11 mouse cellular contexts compared by ENCODE assay signal in the genomic region with DNA sequence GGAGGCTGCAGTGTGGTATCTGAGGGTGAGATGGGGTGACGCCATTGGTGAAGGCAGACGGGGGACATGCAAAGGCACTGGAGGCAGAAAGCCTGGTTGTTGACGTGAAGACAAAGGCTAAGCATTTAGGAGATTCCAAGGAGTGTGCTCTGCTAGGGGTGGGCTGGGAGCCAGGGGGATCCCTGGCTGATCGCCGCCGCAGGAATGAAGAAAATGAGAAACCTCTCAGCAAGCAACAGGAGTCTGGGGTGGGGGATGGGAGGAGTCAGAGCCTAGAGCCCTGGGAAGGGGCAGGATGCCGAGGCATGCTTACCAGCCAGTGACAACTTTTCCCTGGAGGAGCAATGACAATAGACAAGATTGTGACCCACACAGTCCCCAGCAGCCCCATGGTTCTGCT. TPM values are rescaled to one million over a fixed set of nuclear protein-coding genes. Genes with fewer than 3 reads are reported as not detected.
DNase-seq lines count a peak whose midpoint lies in the region; ATAC-seq and TF ChIP-seq lines count a peak whose summit lies in the region.
"Had no signal": no experiment of that assay in that cellular context is flagged by ENCODE, and none has a peak within 500 bp of the region (broad histone marks: within the 10 kb centered on the region; RNA-seq: fewer than 3 reads in every experiment).

No protein-coding gene starts in this region.

- H3K27ac ChIP-seq in kidney, postnatal 0 days: no peak overlapping the region
- H3K27ac ChIP-seq: macrophage had no signal

- H3K4me1 ChIP-seq in kidney, postnatal 0 days (replicated peaks; ENCODE audit: insufficient read depth, low read length): peaks cover 14% of the 10 kb centered on the region

- ATAC-seq in kidney, postnatal 0 days (replicated peaks; ENCODE audit: low FRiP score, low read depth): no peak

- peak; percentile 51 for DNase-seq in embryo, embryonic 10.5 days (ENCODE audit: low spot score)
- DNase-seq in embryo, embryonic 10 days (ENCODE audit: low spot score): no peak
- peak; percentile 55 for DNase-seq in kidney, postnatal 0 days (ENCODE audit: low spot score)
- DNase-seq in kidney, adult 11 months: no peak
- peak; percentile 31 for DNase-seq in NIH3T3 (ENCODE audit: low read depth)
- DNase-seq in heart, postnatal 4 days: peak; percentile 72
- no peak for DNase-seq in natural killer cell, adult 2 months (ENCODE audit: low spot score in 2 of 2)
- DNase-seq in urinary bladder, adult 18-20 months (ENCODE audit: low spot score in 2 of 2): no peak
- DNase-seq: gastrocnemius, postnatal 25 days had no signal

- H3K9me3 ChIP-seq in kidney, postnatal 0 days (replicated peaks; ENCODE audit: low read length): no peaks in the 10 kb centered on the region

- 36% methylated on average over 7 of the region's 7 CpGs for WGBS in kidney, postnatal 0 days

- no peak overlapping the region; the same call in 1 of the 2 replicates for H3K9ac ChIP-seq in kidney, postnatal 0 days (ENCODE audit: low read depth, low read length)

- TF ChIP-seq CTCF in kidney, postnatal 0 days (IDR thresholded peaks at IDR 0.05; ENCODE audit: low read depth): no peak

- H3K36me3 ChIP-seq in kidney, postnatal 0 days (ENCODE audit: insufficient read depth, low read length): no peaks in the 10 kb centered on the region

- no peak overlapping the region for H3K4me2 ChIP-seq in kidney, postnatal 0 days (ENCODE audit: low read length)

- H3K27me3 ChIP-seq in kidney, postnatal 0 days (ENCODE audit: insufficient read depth, low read length): no peaks in the 10 kb centered on the region

- no peak overlapping the region for H3K4me3 ChIP-seq in kidney, postnatal 0 days (replicated peaks; ENCODE audit: low read depth, low read length)

RNA-seq across cellular contexts. Expression of a gene that starts 30.6 kb away (rescaled TPM):
- polyA plus RNA-seq in kidney, postnatal 0 days (2015; fragmentation: Nextera tagmentation; extraction: Ambion mirVana): 0.83 and 1.3 TPM in 2 replicates
- 1 to 10 TPM; 2.3 to 3.2 TPM for total RNA-seq in heart, postnatal 4 days (2021)
- polyA plus RNA-seq: C2C12 had no signal

Comparison
In these comparisons a context has a peak if more than half of its experiments do, and no peak if none do; other contexts are left out.
1. DNase-seq: peak in embryo, embryonic 10.5 days (single experiment), kidney, postnatal 0 days (single experiment), NIH3T3 (single experiment) and heart, postnatal 4 days (single experiment); none in embryo, embryonic 10 days (single experiment), kidney, adult 11 months (single experiment), natural killer cell, adult 2 months (0 of 2) and urinary bladder, adult 18-20 months (0 of 2).